Mouse (Mus musculus): Measurements from ENCODE around the gene Ntm. TPM values are rescaled to one million over a fixed set of nuclear protein-coding genes. Genes with fewer than 3 reads are reported as not detected.

The Ntm gene
- polyA plus RNA-seq, 1 experiment from 2014 or later = 156 TPM

- no peaks in the 10 kb centered on the region for H3K36me3 ChIP-seq
- 92% methylated on average over 4 of the region's 4 CpGs for WGBS
- H3K9ac ChIP-seq = no peak overlapping the region
- no peak overlapping the region for H3K4me2 ChIP-seq
- no peak overlapping the region for H3K4me3 ChIP-seq
- ATAC-seq (ENCODE audit: low FRiP score) = no peak
- H3K4me1 ChIP-seq (replicated peaks) = peaks cover 32% of the 10 kb centered on the region
- no peaks in the 10 kb centered on the region for H3K9me3 ChIP-seq
- H3K27ac ChIP-seq = no peak overlapping the region
- H3K27me3 ChIP-seq = no peaks in the 10 kb centered on the region
Measured at GRCm38 (mm10) chr9:29763338-29763737, 199.6 kb downstream of the Ntm start.

- Histone ChIP-seq H3K4me1 (replicated peaks) (peaks cover 27% of the 10 kb centered on the region), H3K27me3 (no peaks in the 10 kb centered on the region), H3K27ac (peak overlapping the region; percentile 23), H3K36me3 (no peaks in the 10 kb centered on the region), H3K9me3 (no peaks in the 10 kb centered on the region), H3K4me3 (no peak overlapping the region), H3K4me2 (no peak overlapping the region), H3K9ac (no peak overlapping the region)
- ATAC-seq (ENCODE audit: low FRiP score) = peak; percentile 3; the same call in 1 of the 2 replicates
- 32% methylated on average over 8 of the region's 8 CpGs for WGBS
Measured at GRCm38 (mm10) chr9:29761952-29762586, 200.9 kb downstream of the Ntm start.

- no peak overlapping the region for H3K27ac ChIP-seq
- 67% methylated on average over 5 of the region's 5 CpGs for WGBS
Measured at GRCm38 (mm10) chr9:29761511-29761910, 201.4 kb downstream of the Ntm start.

GRCm38 (mm10) chr9:29759940-29760339 is 203.0 kb downstream of the Ntm start:
- no peak for ATAC-seq (ENCODE audit: low FRiP score)
- H3K27ac ChIP-seq = no peak overlapping the region
- peaks cover 13% of the 10 kb centered on the region for H3K4me1 ChIP-seq (replicated peaks)
- H3K36me3 ChIP-seq = no peaks in the 10 kb centered on the region
- no peak overlapping the region for H3K4me2 ChIP-seq
- no peaks in the 10 kb centered on the region for H3K27me3 ChIP-seq
- H3K9me3 ChIP-seq = no peaks in the 10 kb centered on the region
- WGBS = 84% methylated on average over 3 of the region's 3 CpGs
- no peak overlapping the region for H3K9ac ChIP-seq
- no peak overlapping the region for H3K4me3 ChIP-seq

More at GRCm38 (mm10) chr9:29761511-29761910, 201.4 kb downstream of the Ntm start:
- H3K4me3 ChIP-seq = no peak overlapping the region
- H3K4me2 ChIP-seq = no peak overlapping the region
- H3K36me3 ChIP-seq = no peaks in the 10 kb centered on the region
- H3K4me1 ChIP-seq (replicated peaks) = peaks cover 22% of the 10 kb centered on the region
- no peak overlapping the region for H3K9ac ChIP-seq
- ATAC-seq (ENCODE audit: low FRiP score) = no peak
- H3K27me3 ChIP-seq = no peaks in the 10 kb centered on the region
- no peaks in the 10 kb centered on the region for H3K9me3 ChIP-seq

- no peak for ATAC-seq (ENCODE audit: low FRiP score)
- Histone ChIP-seq H3K4me3 (no peak overlapping the region), H3K36me3 (no peaks in the 10 kb centered on the region), H3K9me3 (no peaks in the 10 kb centered on the region), H3K27ac (no peak overlapping the region), H3K9ac (no peak overlapping the region), H3K4me2 (no peak overlapping the region), H3K4me1 (replicated peaks) (peaks cover 13% of the 10 kb centered on the region), H3K27me3 (no peaks in the 10 kb centered on the region)
- WGBS = 91% methylated on average over 2 of the region's 2 CpGs
Measured at GRCm38 (mm10) chr9:29759060-29759459, 203.9 kb downstream of the Ntm start.

- no peaks in the 10 kb centered on the region for H3K9me3 ChIP-seq
- H3K4me2 ChIP-seq = no peak overlapping the region
- no peaks in the 10 kb centered on the region for H3K36me3 ChIP-seq
- peaks cover 21% of the 10 kb centered on the region for H3K4me1 ChIP-seq (replicated peaks)
- no peaks in the 10 kb centered on the region for H3K27me3 ChIP-seq
- no peak overlapping the region for H3K27ac ChIP-seq
- ATAC-seq (ENCODE audit: low FRiP score) = no peak
- H3K9ac ChIP-seq = no peak overlapping the region
- H3K4me3 ChIP-seq = no peak overlapping the region
Measured at GRCm38 (mm10) chr9:29754374-29754773, 208.6 kb downstream of the Ntm start.

DNA sequence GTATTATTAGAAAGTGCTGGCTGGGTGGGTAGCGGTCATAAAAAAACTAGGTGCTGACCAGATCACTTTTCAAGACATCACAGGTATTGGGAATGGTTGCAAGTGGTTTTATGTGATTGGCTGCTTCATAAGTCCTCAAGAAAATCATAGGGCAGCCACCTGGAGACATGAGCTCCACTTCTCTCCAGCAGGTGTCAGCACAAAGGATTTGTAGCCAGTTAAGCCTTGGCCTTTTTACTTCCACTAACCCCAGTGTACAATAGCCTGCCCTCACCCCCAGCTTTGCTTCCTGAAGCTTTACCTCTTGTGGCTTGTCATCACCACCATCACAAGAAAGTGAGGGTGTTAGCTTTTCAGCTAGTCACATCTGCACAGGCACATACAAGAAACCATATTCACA is 211.5 kb downstream of the Ntm start:
- H3K27me3 ChIP-seq = no peaks in the 10 kb centered on the region
- H3K36me3 ChIP-seq = no peaks in the 10 kb centered on the region
- H3K27ac ChIP-seq = no peak overlapping the region
- ATAC-seq (ENCODE audit: low FRiP score) = no peak
- 0 out of 2 replicates have a peak, but pooled peaks cover 2% of the 10 kb centered on the region for H3K9me3 ChIP-seq
- H3K4me1 ChIP-seq (replicated peaks) = peaks cover 21% of the 10 kb centered on the region
- no peak overlapping the region for H3K4me2 ChIP-seq
- H3K9ac ChIP-seq = no peak overlapping the region
- 57% methylated on average over 1 of the region's 1 CpGs for WGBS
- no peak overlapping the region for H3K4me3 ChIP-seq

- Histone ChIP-seq H3K36me3 (no peaks in the 10 kb centered on the region; the same call in 1 of the 2 replicates), H3K4me1 (replicated peaks) (peaks cover 21% of the 10 kb centered on the region), H3K27me3 (no peaks in the 10 kb centered on the region), H3K4me2 (peak overlapping the region; percentile 52), H3K27ac (peak overlapping the region; percentile 71), H3K9ac (peak overlapping the region; percentile 25; the same call in 1 of the 2 replicates), H3K4me3 (peak overlapping the region; percentile 20), H3K9me3 (0 out of 2 replicates have a peak, but pooled peaks cover 8% of the 10 kb centered on the region)
- ATAC-seq (ENCODE audit: low FRiP score) = 0 out of 2 replicates have a peak, but pooled peaks have one; percentile 46
- WGBS = 15% methylated on average over 15 of the region's 15 CpGs
Measured at GRCm38 (mm10) chr9:29750371-29751014, 212.4 kb downstream of the Ntm start.

GRCm38 (mm10) chr9:29748070-29748469 is 214.9 kb downstream of the Ntm start:
- H3K27ac ChIP-seq = no peak overlapping the region
- no peak for ATAC-seq (ENCODE audit: low FRiP score)
- H3K9me3 ChIP-seq = 0 out of 2 replicates have a peak, but pooled peaks cover 8% of the 10 kb centered on the region
- WGBS = 86% methylated on average over 4 of the region's 4 CpGs
- H3K4me2 ChIP-seq = no peak overlapping the region
- no peaks in the 10 kb centered on the region for H3K27me3 ChIP-seq
- H3K36me3 ChIP-seq = no peaks in the 10 kb centered on the region; the same call in 1 of the 2 replicates
- no peak overlapping the region for H3K4me3 ChIP-seq
- H3K9ac ChIP-seq = no peak overlapping the region
- H3K4me1 ChIP-seq (replicated peaks) = peaks cover 21% of the 10 kb centered on the region

GRCm38 (mm10) chr9:29738835-29739526 is 224.0 kb downstream of the Ntm start:
- no peaks in the 10 kb centered on the region for H3K36me3 ChIP-seq
- no peak overlapping the region for H3K4me3 ChIP-seq
- no peak overlapping the region for H3K9ac ChIP-seq
- no peak overlapping the region for H3K4me2 ChIP-seq
- 74% methylated on average over 9 of the region's 9 CpGs for WGBS
- no peak for ATAC-seq (ENCODE audit: low FRiP score)
- peaks cover 6% of the 10 kb centered on the region; the same call in 1 of the 2 replicates for H3K4me1 ChIP-seq (replicated peaks)
- H3K27ac ChIP-seq = no peak overlapping the region; the same call in 1 of the 2 replicates
- no peaks in the 10 kb centered on the region for H3K9me3 ChIP-seq
- H3K27me3 ChIP-seq = no peaks in the 10 kb centered on the region

- H3K9me3 ChIP-seq = no peaks in the 10 kb centered on the region
- ATAC-seq (ENCODE audit: low FRiP score) = no peak
- no peak overlapping the region for H3K27ac ChIP-seq
- no peak overlapping the region for H3K9ac ChIP-seq
- H3K36me3 ChIP-seq = no peaks in the 10 kb centered on the region
- H3K27me3 ChIP-seq = no peaks in the 10 kb centered on the region
- 40% methylated on average over 3 of the region's 3 CpGs for WGBS
- no peak overlapping the region for H3K4me3 ChIP-seq
- H3K4me2 ChIP-seq = no peak overlapping the region
- peaks cover 6% of the 10 kb centered on the region; the same call in 1 of the 2 replicates for H3K4me1 ChIP-seq (replicated peaks)
Measured at GRCm38 (mm10) chr9:29736031-29736430, 226.9 kb downstream of the Ntm start.

DNA sequence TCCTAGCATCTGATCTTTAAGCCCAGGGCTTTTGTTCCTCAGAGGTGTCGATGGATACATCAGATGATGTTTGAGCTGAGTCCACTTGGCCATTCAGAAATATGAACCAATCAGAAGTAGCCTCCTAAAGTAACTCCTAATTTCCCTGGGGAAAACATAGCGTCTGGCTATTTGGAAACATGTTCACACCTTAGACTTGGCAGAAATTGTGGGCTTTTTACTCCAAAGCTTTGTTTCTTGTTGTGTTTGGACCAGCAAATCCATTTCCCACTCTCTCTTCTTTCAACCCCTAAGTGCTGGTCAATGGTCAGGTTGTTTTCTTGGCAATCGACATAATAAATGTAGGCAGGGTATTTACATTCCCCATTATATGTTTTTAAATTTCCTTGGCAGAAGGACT is 230.0 kb downstream of the Ntm start:
- H3K27ac ChIP-seq = no peak overlapping the region
- ATAC-seq (ENCODE audit: low FRiP score) = no peak
- 71% methylated on average over 3 of the region's 3 CpGs for WGBS

More for the DNA sequence above, 230.0 kb downstream of the Ntm start:
- no peaks in the 10 kb centered on the region for H3K9me3 ChIP-seq
- no peak overlapping the region for H3K4me3 ChIP-seq
- H3K4me2 ChIP-seq = no peak overlapping the region
- peaks cover 7% of the 10 kb centered on the region for H3K4me1 ChIP-seq (replicated peaks)
- no peaks in the 10 kb centered on the region for H3K36me3 ChIP-seq
- H3K27me3 ChIP-seq = no peaks in the 10 kb centered on the region
- no peak overlapping the region for H3K9ac ChIP-seq
